Mouse (Mus musculus) gastrocnemius, adult 18-20 months (tissue): ENCODE data around the gene Ccdc180. TPM values are rescaled to one million over a fixed set of nuclear protein-coding genes. Genes with fewer than 3 reads are reported as not detected.
A peak's percentile ranks its signal among the peaks of the same experiment; 100 is the strongest.

ENCODE experiments used
- DNase-seq: peaks from one replicate; pipeline ENCODE4 v3.0.0; 2021; ENCODE audit warnings: low spot score
- long read RNA-seq, 2 experiments: library from polyadenylated mRNA; stranded (forward); transcript quantifications; one replicate each; pipeline ENCODE4 v2.0.0; 2021
- total RNA-seq, 2 experiments: library from RNA; stranded (reverse); gene quantifications; 2 replicates each; pipeline ENCODE4 v1.2.3; 2021

Gene Ccdc180
- not detected for total RNA-seq
- long read RNA-seq, experiment 1, result 0 reads
- long read RNA-seq, experiment 2, result 0 reads

DNA sequence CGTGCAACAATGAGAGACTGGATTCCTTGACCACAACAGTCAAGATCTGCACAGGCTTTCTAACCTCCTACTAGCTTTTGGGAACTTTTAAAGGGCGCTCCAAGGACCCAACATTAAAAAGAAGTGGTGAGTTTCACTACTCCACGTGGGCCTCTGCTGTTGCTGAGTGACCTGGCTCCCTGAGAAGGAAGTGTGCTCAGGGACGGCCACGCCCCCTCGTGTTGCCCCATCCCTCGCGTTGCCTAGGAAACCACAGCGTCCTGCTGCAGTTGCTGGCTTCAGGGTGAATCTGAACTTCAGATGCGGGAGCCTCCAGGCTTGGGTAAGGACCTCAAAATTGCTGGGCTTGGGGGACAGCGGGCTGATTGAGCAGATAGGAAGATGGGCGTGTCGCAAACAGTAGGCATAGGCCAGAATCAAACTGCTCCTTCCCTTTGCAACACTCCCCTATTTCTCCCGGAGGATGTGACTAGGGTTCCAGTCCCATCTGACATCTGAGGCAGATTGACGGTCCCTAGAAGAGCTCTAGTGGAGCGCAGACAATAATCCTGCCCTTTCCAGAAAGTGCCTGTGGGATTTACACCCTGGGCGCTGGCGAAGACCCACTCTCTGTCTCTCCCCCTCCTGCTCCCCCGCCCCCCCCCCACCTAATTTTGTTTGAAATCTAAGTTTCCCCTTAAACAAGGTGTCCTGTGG is at the start of gene Ccdc180:
Ccdc180 (plus strand) TSS at position 238 of the 696 bp plus-strand sequence.
- peak; percentile 33 for DNase-seq

GRCm38 (mm10) chr4:45844355-45844754 is 45.7 kb upstream of the Ccdc180 start:
- no peak for DNase-seq

GRCm38 (mm10) chr4:45846263-45846662 is 43.8 kb upstream of the Ccdc180 start:
- DNase-seq, result no peak

GRCm38 (mm10) chr4:45848109-45848824 is 41.8 kb upstream of the Ccdc180 start, which contains the start of gene Stra6l:
Stra6l (plus strand) TSS chr4:45848664.
- no peak for DNase-seq

DNA sequence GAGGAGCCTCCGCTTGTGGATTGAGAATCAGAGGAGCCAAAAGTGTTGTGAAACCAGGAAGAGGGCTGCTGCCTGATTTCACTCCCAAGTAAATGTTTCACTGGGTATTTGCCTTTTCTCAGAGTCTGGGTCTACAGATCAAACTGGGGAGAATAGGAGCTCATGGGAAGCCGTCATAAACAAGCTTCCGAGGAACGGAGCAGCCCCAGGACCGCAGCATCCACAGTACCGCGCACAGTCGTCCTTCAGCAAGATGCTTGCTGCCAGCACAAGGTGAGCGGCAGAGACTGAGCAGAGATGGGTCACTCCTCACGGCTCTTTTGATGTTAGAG is 41.3 kb upstream of the Ccdc180 start:
- no peak for DNase-seq

- no peak for DNase-seq
Observed at GRCm38 (mm10) chr4:45849419-45849818, 40.7 kb upstream of the Ccdc180 start.

GRCm38 (mm10) chr4:45851640-45852051 is 38.5 kb upstream of the Ccdc180 start:
- DNase-seq, result peak; percentile 81

- DNase-seq, result peak; percentile 54
Observed at GRCm38 (mm10) chr4:45853496-45854246, 36.4 kb upstream of the Ccdc180 start.

GRCm38 (mm10) chr4:45855803-45856424 is 34.2 kb upstream of the Ccdc180 start:
- DNase-seq, result peak; percentile 81

- no peak for DNase-seq
Observed at GRCm38 (mm10) chr4:45861160-45861559, 28.9 kb upstream of the Ccdc180 start.

DNA sequence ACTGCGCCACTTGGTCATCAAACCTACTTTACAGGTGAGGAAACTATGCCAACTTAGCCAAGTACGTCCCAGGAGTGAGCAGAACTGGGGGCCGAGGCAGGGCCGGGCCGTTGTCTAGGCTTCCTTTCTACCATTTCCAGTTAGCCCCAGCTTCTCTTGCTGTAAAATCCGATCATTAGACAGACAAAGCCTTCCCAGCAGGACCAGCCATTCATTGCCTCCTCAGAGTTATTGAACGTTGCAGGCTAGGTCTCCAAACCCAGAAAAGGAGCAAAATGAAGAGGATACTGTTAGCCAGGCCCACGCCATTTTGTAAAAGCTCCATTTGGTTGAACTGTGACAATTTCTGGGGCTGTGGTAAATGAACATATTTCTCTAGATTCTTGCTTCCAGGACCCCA is 22.7 kb upstream of the Ccdc180 start:
- DNase-seq, result no peak

- DNase-seq, result no peak
Observed at GRCm38 (mm10) chr4:45869021-45869815, 20.9 kb upstream of the Ccdc180 start.

GRCm38 (mm10) chr4:45872147-45872546 is 18.0 kb upstream of the Ccdc180 start:
- DNase-seq, result no peak

DNA sequence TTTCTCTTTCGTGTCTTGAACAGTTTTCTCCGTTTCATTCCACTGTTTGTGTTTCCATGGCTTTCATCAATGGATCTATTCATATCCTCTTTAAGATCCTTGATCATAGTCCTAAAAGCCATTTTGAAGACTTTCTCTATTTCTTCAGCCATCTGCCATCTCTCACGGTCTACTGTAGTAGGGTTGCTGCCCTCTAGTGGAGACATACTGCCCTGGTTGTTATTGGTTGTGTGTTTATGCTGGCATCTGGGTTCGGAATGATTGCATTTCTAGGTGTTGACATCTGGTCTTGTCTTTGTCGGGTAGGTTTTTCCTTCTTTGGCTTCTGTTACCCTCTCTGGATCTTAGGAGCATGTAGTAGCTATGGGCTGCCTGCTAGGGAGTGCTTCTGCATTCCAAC is 11.2 kb upstream of the Ccdc180 start:
- peak; percentile 22 for DNase-seq

DNA sequence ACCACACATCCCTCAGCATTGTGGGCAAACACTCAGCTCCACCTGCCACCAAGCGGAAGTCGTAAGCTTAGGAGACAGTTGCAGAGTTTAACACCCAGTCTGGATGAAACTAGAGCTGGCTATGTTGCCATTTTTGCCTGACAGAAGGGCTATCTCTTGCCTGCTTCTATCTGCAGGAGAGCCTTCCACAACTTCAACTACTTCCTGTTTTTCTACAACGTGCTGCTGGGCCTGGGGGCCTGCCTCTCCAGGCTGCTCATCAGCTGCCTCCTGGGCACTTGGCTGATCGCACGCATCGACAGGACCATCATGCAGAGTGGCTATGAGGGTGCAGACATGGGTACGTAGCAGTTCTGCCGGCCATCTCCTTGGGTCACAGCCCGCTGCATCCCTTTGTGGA is 7.6 kb upstream of the Ccdc180 start:
- DNase-seq, result no peak

DNA sequence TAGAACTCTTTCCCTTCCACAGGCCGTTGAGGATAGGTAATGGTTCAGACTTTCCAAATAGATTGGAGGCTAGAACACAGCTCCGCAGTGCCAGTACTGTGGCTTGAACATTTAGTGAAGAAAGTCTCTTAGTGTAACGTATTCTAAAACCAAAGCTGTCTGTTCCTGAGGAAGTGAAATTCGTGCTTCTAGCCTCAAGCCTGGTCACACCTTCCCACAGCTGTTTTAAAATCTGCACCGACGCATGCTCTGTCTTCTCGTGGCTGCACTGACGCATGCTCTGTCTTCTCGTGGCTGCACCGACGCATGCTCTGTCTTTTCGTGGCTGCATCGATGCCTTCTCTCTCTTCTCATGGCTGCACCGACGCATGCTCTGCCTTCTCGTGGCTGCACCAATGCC is 6.9 kb upstream of the Ccdc180 start:
- peak; percentile 4 for DNase-seq

GRCm38 (mm10) chr4:45889487-45889886 is 616 bp upstream of the Ccdc180 start:
- DNase-seq, result no peak

DNA sequence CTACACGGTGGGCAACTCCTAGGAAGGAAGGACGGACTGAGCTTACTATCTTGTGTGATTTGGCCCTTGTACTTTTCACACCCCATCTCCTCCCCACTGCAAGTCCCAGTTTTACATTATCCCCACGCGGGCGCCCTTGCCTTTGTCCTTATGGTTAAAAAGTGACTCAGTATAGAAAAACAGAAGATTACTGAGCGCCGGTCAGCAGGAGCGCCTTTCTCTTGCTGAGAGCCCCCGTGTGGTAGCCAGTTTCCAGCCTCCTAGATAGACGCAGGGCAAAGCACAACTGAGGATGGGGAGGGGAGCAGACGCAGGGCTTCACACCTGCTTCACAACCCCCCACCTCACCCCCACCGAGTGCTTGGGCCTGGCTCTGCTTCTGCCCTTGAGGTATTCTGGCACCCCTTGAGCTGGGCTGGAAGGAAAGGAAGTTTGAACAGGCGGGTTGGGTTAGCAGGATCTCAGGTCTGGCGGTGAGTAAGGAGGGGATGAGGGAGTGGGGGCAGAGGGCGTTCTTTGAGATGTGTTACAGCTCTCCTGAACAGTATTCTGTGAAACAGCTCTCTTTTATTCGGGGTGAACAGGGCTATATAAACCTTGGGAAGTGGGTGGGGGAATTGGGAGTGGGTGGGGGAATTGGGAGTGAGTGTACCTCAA is 6.5 kb downstream of the Ccdc180 start:
- no peak for DNase-seq

DNA sequence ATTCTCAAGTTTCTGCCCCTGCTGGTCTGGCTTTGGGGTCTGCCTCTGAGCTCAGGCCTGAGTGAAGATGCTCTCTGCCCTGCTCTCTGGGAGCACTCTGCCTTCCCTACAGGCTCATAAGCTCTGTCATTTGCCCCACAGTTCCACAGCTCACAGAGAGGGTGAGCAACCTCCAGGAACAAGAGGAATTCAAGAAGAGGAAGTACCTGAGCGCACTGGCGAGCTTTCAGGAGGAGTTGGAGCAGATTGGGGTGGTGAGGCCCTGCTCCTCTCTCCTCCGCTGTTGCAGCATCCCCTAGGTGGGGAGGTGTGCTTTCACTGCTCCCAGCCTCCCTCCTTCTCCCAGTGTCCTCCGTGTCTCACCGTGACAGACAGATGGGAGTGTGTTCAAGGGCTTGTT is 8.3 kb downstream of the Ccdc180 start:
- DNase-seq, result no peak

DNA sequence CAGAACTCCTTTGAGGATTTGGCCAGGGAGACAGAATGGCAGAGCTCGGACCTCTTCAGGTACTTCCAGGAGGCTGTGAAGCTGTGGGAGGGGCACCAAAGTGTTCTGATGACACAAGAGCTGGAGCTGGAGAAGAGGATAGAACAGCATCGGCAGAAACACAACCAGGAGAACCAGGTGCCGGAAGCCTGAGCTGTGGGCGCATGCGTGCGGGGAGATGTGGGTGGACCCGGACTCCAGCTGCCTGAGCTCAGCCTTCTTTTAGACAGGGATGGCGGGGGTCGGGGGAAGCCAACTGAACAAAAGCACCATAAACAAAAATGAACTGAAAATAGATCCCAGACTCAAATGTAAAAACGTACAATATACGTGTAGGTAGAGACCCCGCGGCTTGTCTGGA is 19.2 kb downstream of the Ccdc180 start:
- DNase-seq, result no peak
